8 mouse cellular contexts compared by ENCODE assay signal in genomic region chr11:98295013-98295585, GRCm38 (mm10). TPM values are rescaled to one million over a fixed set of nuclear protein-coding genes. Genes with fewer than 3 reads are reported as not detected.
DNase-seq lines count a peak whose midpoint lies in the region; ATAC-seq and TF ChIP-seq lines count a peak whose summit lies in the region.

No protein-coding gene starts in this region.

- H3K27me3 ChIP-seq in kidney, postnatal 0 days (ENCODE audit: insufficient read depth, low read length), result no peaks in the 10 kb centered on the region
- peaks cover 6% of the 10 kb centered on the region; the same call in 1 of the 2 replicates for H3K27me3 ChIP-seq in forebrain, embryonic 11.5 days (ENCODE audit: control insufficient read depth, insufficient read depth, low read length)
- H3K27me3 ChIP-seq in liver, embryonic 12.5 days (replicated peaks), result peaks cover 96% of the 10 kb centered on the region

- peak overlapping the region; percentile 52 for H3K9ac ChIP-seq in kidney, postnatal 0 days (ENCODE audit: low read depth, low read length)
- H3K9ac ChIP-seq in forebrain, embryonic 11.5 days (ENCODE audit: low read length), result peak overlapping the region; percentile 81
- H3K9ac ChIP-seq in liver, embryonic 12.5 days, result peak overlapping the region; percentile 56; the same call in 1 of the 2 replicates

- no peak for TF ChIP-seq CTCF in kidney, postnatal 0 days (IDR thresholded peaks at IDR 0.05; ENCODE audit: low read depth)

- 8% methylated on average over 9 of the region's 9 CpGs for WGBS in kidney, postnatal 0 days
- WGBS in forebrain, embryonic 11.5 days, result 8% methylated on average over 9 of the region's 9 CpGs
- WGBS in liver, embryonic 12.5 days (ENCODE audit: insufficient replicate concordance), result 10% methylated on average over 9 of the region's 9 CpGs

- no peaks in the 10 kb centered on the region for H3K9me3 ChIP-seq in kidney, postnatal 0 days (replicated peaks; ENCODE audit: low read length)
- H3K9me3 ChIP-seq in forebrain, embryonic 11.5 days (ENCODE audit: control insufficient read depth, low read length), result no peaks in the 10 kb centered on the region
- H3K9me3 ChIP-seq in liver, embryonic 12.5 days (replicated peaks), result no peaks in the 10 kb centered on the region

- peaks cover 4% of the 10 kb centered on the region for H3K4me1 ChIP-seq in kidney, postnatal 0 days (replicated peaks; ENCODE audit: insufficient read depth, low read length)
- peaks cover 9% of the 10 kb centered on the region for H3K4me1 ChIP-seq in forebrain, embryonic 11.5 days (replicated peaks; ENCODE audit: control insufficient read depth, insufficient read depth, low read length)
- peaks cover 19% of the 10 kb centered on the region for H3K4me1 ChIP-seq in liver, embryonic 12.5 days

- no peaks in the 10 kb centered on the region for H3K36me3 ChIP-seq in kidney, postnatal 0 days (ENCODE audit: insufficient read depth, low read length)
- H3K36me3 ChIP-seq in forebrain, embryonic 11.5 days (ENCODE audit: control insufficient read depth, insufficient read depth, low read length), result no peaks in the 10 kb centered on the region
- H3K36me3 ChIP-seq in liver, embryonic 12.5 days, result no peaks in the 10 kb centered on the region

- H3K4me2 ChIP-seq in kidney, postnatal 0 days (ENCODE audit: low read length), result peak overlapping the region; percentile 95
- H3K4me2 ChIP-seq in forebrain, embryonic 11.5 days (ENCODE audit: low read depth, low read length, severe bottlenecking), result peak overlapping the region; percentile 98
- peak overlapping the region; percentile 72 for H3K4me2 ChIP-seq in liver, embryonic 12.5 days

- ATAC-seq in kidney, postnatal 0 days (replicated peaks; ENCODE audit: low FRiP score, low read depth), result peak; percentile 22; the same call in 1 of the 2 replicates
- ATAC-seq in forebrain, embryonic 11.5 days (replicated peaks; ENCODE audit: low FRiP score), result no peak
- ATAC-seq in liver, embryonic 12.5 days, result no peak
- ATAC-seq in megakaryocyte progenitor cell, adult 5-6 weeks (replicated peaks; ENCODE audit: poor library complexity), result no peak

- no peak overlapping the region for H3K27ac ChIP-seq in kidney, postnatal 0 days
- no peak overlapping the region for H3K27ac ChIP-seq in forebrain, embryonic 11.5 days (ENCODE audit: low read depth, low read length)
- no peak overlapping the region for H3K27ac ChIP-seq in liver, embryonic 12.5 days

- H3K4me3 ChIP-seq in kidney, postnatal 0 days (replicated peaks; ENCODE audit: low read depth, low read length), result peak overlapping the region; percentile 61
- peak overlapping the region; percentile 69 for H3K4me3 ChIP-seq in forebrain, embryonic 11.5 days (ENCODE audit: low read depth, low read length)
- peak overlapping the region; percentile 57 for H3K4me3 ChIP-seq in liver, embryonic 12.5 days

- DNase-seq in kidney, postnatal 0 days (ENCODE audit: low spot score), result no peak
- no peak for DNase-seq in kidney, adult 9 months
- DNase-seq in R1 (ENCODE audit: low read depth, low spot score), result peak; percentile 25
- no peak for DNase-seq in forebrain, embryonic 11.5 days (ENCODE audit: low spot score)
- DNase-seq in yolk sac, embryonic 10.5 days (ENCODE audit: low spot score), result no peak
- DNase-seq in embryo, embryonic 10 days (ENCODE audit: low spot score), result no peak

RNA-seq across cellular contexts. Expression of gene Neurod2, which starts 34.3 kb away (rescaled TPM):
- polyA plus RNA-seq in kidney, postnatal 0 days (2015; fragmentation: Nextera tagmentation; extraction: Ambion mirVana), result not detected in 2 replicates
- 3.8 and 5.8 TPM in 2 replicates for polyA plus RNA-seq in forebrain, embryonic 11.5 days (2014; fragmentation: Nextera tagmentation; extraction: Ambion mirVana)
- not detected in 2 replicates for polyA plus RNA-seq in liver, embryonic 12.5 days (2016; fragmentation: Nextera tagmentation; extraction: Ambion mirVana)
- total RNA-seq in megakaryocyte progenitor cell, adult 5-6 weeks (2015), result not detected in 2 replicates
- total RNA-seq in megakaryocyte progenitor cell, adult 5-6 weeks (2017), result not detected in 2 replicates

RNA-seq across cellular contexts. Expression of gene Ppp1r1b, which starts 53.1 kb away (rescaled TPM):
- polyA plus RNA-seq in kidney, postnatal 0 days (2015; fragmentation: Nextera tagmentation; extraction: Ambion mirVana), result 12.1 and 12.3 TPM in 2 replicates
- polyA plus RNA-seq in forebrain, embryonic 11.5 days (2014; fragmentation: Nextera tagmentation; extraction: Ambion mirVana), result 0.29 and 0.41 TPM in 2 replicates
- 0.10 TPM in 1 of 2 replicates, not detected in the other for polyA plus RNA-seq in liver, embryonic 12.5 days (2016; fragmentation: Nextera tagmentation; extraction: Ambion mirVana)
- total RNA-seq in megakaryocyte progenitor cell, adult 5-6 weeks (2015), result not detected in 2 replicates
- not detected in 2 replicates for total RNA-seq in megakaryocyte progenitor cell, adult 5-6 weeks (2017)
